Mouse (Mus musculus) olfactory bulb, adult 2 months (tissue): ENCODE data around the gene Xirp1.

Experiments
- CTCF ChIP-seq: fragments of 200-500 bp; IDR thresholded peaks from 2 replicates; pipeline ENCODE4 v1.5.1; 2012; ENCODE audit warnings: low read depth, mild to moderate bottlenecking, low read length, moderate library complexity; ENCODE audit not compliant: insufficient read depth
- POLR2A ChIP-seq: fragments of 200-500 bp; IDR thresholded peaks from 2 replicates; pipeline ENCODE4 v1.6.1; 2012; ENCODE audit warnings: mild to moderate bottlenecking, low read depth, low read length, moderate library complexity; ENCODE audit not compliant: insufficient read depth

DNA sequence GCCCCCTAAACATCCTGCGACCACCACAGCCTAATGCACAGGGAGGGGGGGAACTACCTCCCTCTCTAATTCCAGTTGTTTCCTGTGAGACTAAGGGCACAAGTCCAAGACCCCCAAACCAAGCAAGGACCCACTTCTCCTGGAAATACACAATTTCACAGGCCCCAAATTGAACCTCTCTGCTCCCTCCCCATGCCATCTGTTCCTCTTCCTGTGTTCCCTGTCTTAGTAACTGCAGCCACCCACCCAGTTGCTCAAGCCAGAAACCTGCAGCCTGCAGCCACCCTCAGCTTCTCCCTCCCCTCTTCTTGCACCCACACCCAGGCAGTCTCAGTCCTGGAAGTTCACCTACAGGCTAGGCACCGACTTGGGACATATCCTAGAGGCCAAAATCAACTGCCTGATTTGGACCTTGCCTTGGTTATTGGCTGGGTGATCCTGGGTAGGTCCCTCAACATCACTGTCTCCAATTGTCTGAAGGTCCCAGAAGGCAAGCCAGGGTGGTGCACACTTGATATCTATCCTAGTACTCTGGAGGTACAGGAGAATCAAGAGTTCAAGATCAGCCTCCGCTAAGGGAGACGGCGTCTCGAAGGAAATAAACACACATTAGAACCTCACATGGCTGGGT is 44.5 kb downstream of the Xirp1 start:
- TF ChIP-seq CTCF (no peak), POLR2A (no peak)
